In genomic region chr19:40720381-40720780, GRCm38 (mm10) we compare ENCODE assay signal across 32 mouse cellular contexts. TPM values are rescaled to one million over a fixed set of nuclear protein-coding genes. Genes with fewer than 3 reads are reported as not detected.
A peak's percentile ranks its signal among the peaks of the same experiment; 100 is the strongest.
DNase-seq lines count a peak whose midpoint lies in the region; ATAC-seq and TF ChIP-seq lines count a peak whose summit lies in the region.
"Had no signal": no experiment of that assay in that cellular context is flagged by ENCODE, and none has a peak within 500 bp of the region (broad histone marks: within the 10 kb centered on the region; RNA-seq: fewer than 3 reads in every experiment).

No protein-coding gene starts in this region.

- H3K4me3 ChIP-seq in embryonic facial prominence, embryonic 14.5 days (ENCODE audit: low read depth, low read length): no peak overlapping the region
- H3K4me3 ChIP-seq in embryonic facial prominence, embryonic 10.5 days: no peak overlapping the region
- no peak overlapping the region for H3K4me3 ChIP-seq in heart, embryonic 13.5 days
- no peak overlapping the region for H3K4me3 ChIP-seq in heart, adult 2 months
- H3K4me3 ChIP-seq in intestine, embryonic 16.5 days (ENCODE audit: low read length): no peak overlapping the region
- H3K4me3 ChIP-seq in intestine, postnatal 0 days (ENCODE audit: low read depth, low read length): no peak overlapping the region
- H3K4me3 ChIP-seq in C2C12 (ENCODE audit: insufficient read depth, poor library complexity, severe bottlenecking): no peak overlapping the region
- H3K4me3 ChIP-seq: embryonic facial prominence, embryonic 15.5 days; forebrain, embryonic 12.5 days; heart, embryonic 12.5 days had no signal

- H3K4me2 ChIP-seq in embryonic facial prominence, embryonic 14.5 days (ENCODE audit: low read depth, low read length): no peak overlapping the region
- H3K4me2 ChIP-seq in heart, embryonic 13.5 days: peak overlapping the region; percentile 22; the same call in 1 of the 2 replicates
- no peak overlapping the region for H3K4me2 ChIP-seq in intestine, embryonic 16.5 days (ENCODE audit: low read depth, low read length)
- H3K4me2 ChIP-seq in intestine, postnatal 0 days (replicated peaks; ENCODE audit: low read depth): no peak overlapping the region
- H3K4me2 ChIP-seq: embryonic facial prominence, embryonic 15.5 days; forebrain, embryonic 12.5 days; heart, embryonic 12.5 days; hindbrain, embryonic 14.5 days had no signal

- no peaks in the 10 kb centered on the region for H3K27me3 ChIP-seq in embryonic facial prominence, embryonic 14.5 days (replicated peaks; ENCODE audit: control insufficient read depth, insufficient read depth, low read length)
- no peaks in the 10 kb centered on the region for H3K27me3 ChIP-seq in embryonic facial prominence, embryonic 10.5 days (replicated peaks; ENCODE audit: low read depth, poor library complexity, severe bottlenecking)
- H3K27me3 ChIP-seq in heart, embryonic 13.5 days (replicated peaks): no peaks in the 10 kb centered on the region
- H3K27me3 ChIP-seq in heart, adult 2 months (ENCODE audit: control insufficient read depth, insufficient read depth, low read length): no peaks in the 10 kb centered on the region
- no peaks in the 10 kb centered on the region for H3K27me3 ChIP-seq in intestine, embryonic 16.5 days (replicated peaks; ENCODE audit: control insufficient read depth, insufficient read depth, low read length)
- no peaks in the 10 kb centered on the region for H3K27me3 ChIP-seq in intestine, postnatal 0 days (replicated peaks; ENCODE audit: control insufficient read depth, insufficient read depth, low read length)
- H3K27me3 ChIP-seq in C2C12 (ENCODE audit: control insufficient read depth, insufficient read depth, insufficient read length): peaks cover 23% of the 10 kb centered on the region
- H3K27me3 ChIP-seq: CH12.LX; embryonic facial prominence, embryonic 15.5 days; heart, embryonic 12.5 days had no signal

- TF ChIP-seq EP300 in heart, adult 2 months (IDR thresholded peaks at IDR 0.05; ENCODE audit: insufficient read depth, low read depth, low read length): no peak

- no peaks in the 10 kb centered on the region for H3K9me3 ChIP-seq in embryonic facial prominence, embryonic 14.5 days (ENCODE audit: control insufficient read depth, low read length)
- no peaks in the 10 kb centered on the region for H3K9me3 ChIP-seq in embryonic facial prominence, embryonic 10.5 days
- H3K9me3 ChIP-seq in heart, embryonic 13.5 days: no peaks in the 10 kb centered on the region
- H3K9me3 ChIP-seq in intestine, embryonic 16.5 days (ENCODE audit: control insufficient read depth, low read length): no peaks in the 10 kb centered on the region
- H3K9me3 ChIP-seq in intestine, postnatal 0 days (ENCODE audit: control insufficient read depth): no peaks in the 10 kb centered on the region
- H3K9me3 ChIP-seq: embryonic facial prominence, embryonic 15.5 days; forebrain, embryonic 12.5 days; G1E; heart, embryonic 12.5 days had no signal

- H3K79me2 ChIP-seq in heart, adult 2 months (replicated peaks; ENCODE audit: control insufficient read depth, insufficient read depth, low read length): no peaks in the 10 kb centered on the region
- no peaks in the 10 kb centered on the region for H3K79me2 ChIP-seq in C2C12 (ENCODE audit: control insufficient read depth, insufficient read depth)

- WGBS in embryonic facial prominence, embryonic 14.5 days: 64% methylated on average over 12 of the region's 12 CpGs
- 82% methylated on average over 12 of the region's 12 CpGs for WGBS in embryonic facial prominence, embryonic 10.5 days
- 50% methylated on average over 12 of the region's 12 CpGs for WGBS in heart, embryonic 13.5 days
- 71% methylated on average over 12 of the region's 12 CpGs for WGBS in heart, adult 2 months
- WGBS in intestine, embryonic 16.5 days: 61% methylated on average over 12 of the region's 12 CpGs
- 51% methylated on average over 12 of the region's 12 CpGs for WGBS in intestine, postnatal 0 days

- H3ac ChIP-seq in C2C12 (ENCODE audit: control insufficient read depth, insufficient read length, low read depth): no peak overlapping the region

- intact Hi-C loops in heart, adult 2 months (cut with DNase I): loop anchor here (5.0 to 10.0 kb wide), 2 partner anchors 43 to 376 kb away; no protein-coding TSS in a partner anchor

- peak; percentile 34; the same call in 1 of the 2 replicates for ATAC-seq in embryonic facial prominence, embryonic 14.5 days (ENCODE audit: low read depth)
- ATAC-seq in heart, embryonic 13.5 days (ENCODE audit: extremely low read depth, insufficient number of reproducible peaks, low FRiP score, low TSS enrichment): no peak
- peak; percentile 21; the same call in 1 of the 2 replicates for ATAC-seq in intestine, embryonic 16.5 days
- no peak for ATAC-seq in intestine, postnatal 0 days
- ATAC-seq: activated CD4-positive, CD25-positive, alpha-beta regulatory T cell, adult 4 months; forebrain, embryonic 16.5 days; hindbrain, postnatal 0 days; inflammation-experienced regulatory T-cells, adult 6 months; Patski had no signal

- H3K27ac ChIP-seq in embryonic facial prominence, embryonic 14.5 days (replicated peaks; ENCODE audit: low read depth, low read length): no peak overlapping the region
- no peak overlapping the region for H3K27ac ChIP-seq in embryonic facial prominence, embryonic 10.5 days (replicated peaks)
- no peak overlapping the region for H3K27ac ChIP-seq in heart, embryonic 13.5 days (replicated peaks)
- H3K27ac ChIP-seq in heart, adult 2 months: no peak overlapping the region
- no peak overlapping the region for H3K27ac ChIP-seq in intestine, embryonic 16.5 days (ENCODE audit: low read length)
- H3K27ac ChIP-seq in intestine, postnatal 0 days (ENCODE audit: low read depth, low read length): no peak overlapping the region
- H3K27ac ChIP-seq: embryonic facial prominence, embryonic 15.5 days; forebrain, embryonic 12.5 days; hindbrain, embryonic 14.5 days; hindbrain, postnatal 0 days had no signal

- H3K9ac ChIP-seq in embryonic facial prominence, embryonic 14.5 days (ENCODE audit: low read depth, low read length): no peak overlapping the region
- no peak overlapping the region for H3K9ac ChIP-seq in heart, embryonic 13.5 days
- H3K9ac ChIP-seq in heart, adult 2 months (ENCODE audit: low read depth, low read length): no peak overlapping the region
- H3K9ac ChIP-seq in intestine, embryonic 16.5 days (ENCODE audit: low read depth, low read length): no peak overlapping the region
- H3K9ac ChIP-seq in intestine, postnatal 0 days (ENCODE audit: low read depth, low read length): no peak overlapping the region
- H3K9ac ChIP-seq: embryonic facial prominence, embryonic 15.5 days; forebrain, embryonic 12.5 days; heart, embryonic 12.5 days; hindbrain, embryonic 14.5 days had no signal

- no peak for DNase-seq in embryonic facial prominence, embryonic 14.5 days (ENCODE audit: low spot score)
- no peak for DNase-seq in embryonic facial prominence, embryonic 10.5 days (ENCODE audit: low spot score)
- no peak for DNase-seq in heart, adult 2 months
- DNase-seq in urinary bladder, postnatal 36 days (ENCODE audit: low spot score in 2 of 2): no peak
- DNase-seq: adrenal gland, adult 8-10 months; adrenal gland, postnatal 25 days; cerebellum, adult 11-12 months; cerebellum, adult 8-10 months; cerebellum, postnatal 10 days; cerebellum, postnatal 36 days; embryo, embryonic 11 days; gastrocnemius, postnatal 10 days; gastrocnemius, postnatal 36 days; kidney, adult 2 months had no signal

- no peak for TF ChIP-seq POLR2A in heart, adult 2 months (IDR thresholded peaks at IDR 0.05; ENCODE audit: insufficient read depth, low read depth, low read length)

- H3K79me3 ChIP-seq in C2C12 (ENCODE audit: low read depth): no peaks in the 10 kb centered on the region

- H3K4me1 ChIP-seq in embryonic facial prominence, embryonic 14.5 days (ENCODE audit: control insufficient read depth, insufficient read depth, low read length): no peaks in the 10 kb centered on the region
- H3K4me1 ChIP-seq in embryonic facial prominence, embryonic 10.5 days: peaks cover 7% of the 10 kb centered on the region
- H3K4me1 ChIP-seq in heart, embryonic 13.5 days: peaks cover 20% of the 10 kb centered on the region
- H3K4me1 ChIP-seq in heart, adult 2 months (ENCODE audit: control insufficient read depth, insufficient read depth, low read length): peaks cover 3% of the 10 kb centered on the region; the same call in 1 of the 2 replicates
- no peaks in the 10 kb centered on the region for H3K4me1 ChIP-seq in intestine, embryonic 16.5 days (ENCODE audit: control insufficient read depth, insufficient read depth, low read length)
- H3K4me1 ChIP-seq in intestine, postnatal 0 days (replicated peaks; ENCODE audit: control insufficient read depth, insufficient read depth, low read length): no peaks in the 10 kb centered on the region
- H3K4me1 ChIP-seq: embryonic facial prominence, embryonic 15.5 days had no signal

- H3K36me3 ChIP-seq in embryonic facial prominence, embryonic 14.5 days (ENCODE audit: control insufficient read depth, insufficient read depth, low read length): no peaks in the 10 kb centered on the region
- no peaks in the 10 kb centered on the region for H3K36me3 ChIP-seq in embryonic facial prominence, embryonic 10.5 days (replicated peaks)
- no peaks in the 10 kb centered on the region for H3K36me3 ChIP-seq in heart, embryonic 13.5 days
- H3K36me3 ChIP-seq in heart, adult 2 months (ENCODE audit: control insufficient read depth, insufficient read depth, low read length): no peaks in the 10 kb centered on the region
- no peaks in the 10 kb centered on the region for H3K36me3 ChIP-seq in intestine, embryonic 16.5 days (ENCODE audit: control insufficient read depth, insufficient read depth, low read length)
- no peaks in the 10 kb centered on the region for H3K36me3 ChIP-seq in intestine, postnatal 0 days (ENCODE audit: control insufficient read depth, insufficient read depth)
- no peaks in the 10 kb centered on the region for H3K36me3 ChIP-seq in C2C12 (ENCODE audit: control insufficient read depth, insufficient read depth)
- H3K36me3 ChIP-seq: embryonic facial prominence, embryonic 15.5 days; forebrain, embryonic 12.5 days; G1E; heart, embryonic 12.5 days had no signal

- TF ChIP-seq CTCF in heart, adult 2 months (IDR thresholded peaks at IDR 0.05): no peak
- no peak for TF ChIP-seq CTCF in intestine, postnatal 0 days (IDR thresholded peaks at IDR 0.05; ENCODE audit: low read depth)
- no peak for TF ChIP-seq CTCF in C2C12 (IDR thresholded peaks at IDR 0.05; ENCODE audit: control insufficient read depth, insufficient read depth, insufficient read length)

RNA-seq across cellular contexts. Expression of gene Cc2d2b, which starts 28.2 kb away (rescaled TPM):
- not detected in 2 replicates for polyA plus RNA-seq in embryonic facial prominence, embryonic 14.5 days (2014; fragmentation: Nextera tagmentation; extraction: Ambion mirVana)
- 0.22 and 0.38 TPM in 2 replicates for polyA plus RNA-seq in embryonic facial prominence, embryonic 10.5 days (2016; fragmentation: Nextera tagmentation; extraction: Ambion mirVana)
- polyA plus RNA-seq in heart, embryonic 13.5 days (2015; fragmentation: Nextera tagmentation; extraction: Ambion mirVana): 0.05 TPM in 1 of 2 replicates, not detected in the other
- not detected for total RNA-seq in heart, adult 2 months (2021)
- not detected in 2 replicates for polyA plus RNA-seq in heart, adult 2 months (2012; rRNA removed)
- not detected in 2 replicates for polyA plus RNA-seq in intestine, embryonic 16.5 days (2015; fragmentation: Nextera tagmentation; extraction: Ambion mirVana)
- polyA plus RNA-seq in intestine, postnatal 0 days (2015; fragmentation: Nextera tagmentation; extraction: Ambion mirVana): 0.14 TPM in 1 of 2 replicates, not detected in the other
- not detected for polyA plus RNA-seq in C2C12 (2012; fragmentation: generic; extraction: Trizol)
- total RNA-seq: adrenal gland, adult 8-10 months; CH12.LX; gastrocnemius, adult 18-20 months; gastrocnemius, postnatal 10 days; gastrocnemius, postnatal 36 days; heart, postnatal 25 days; hindbrain, postnatal 0 days had no signal
- polyA plus RNA-seq: embryonic facial prominence, embryonic 15.5 days; heart, embryonic 16.5 days; kidney, adult 2 months; Patski had no signal

Comparison
In these comparisons a context has a peak if more than half of its experiments do, and no peak if none do; other contexts are left out.
1. ATAC-seq: peak in embryonic facial prominence, embryonic 14.5 days (single experiment) and intestine, embryonic 16.5 days (single experiment); none in heart, embryonic 13.5 days (single experiment) and intestine, postnatal 0 days (single experiment).